Mouse (Mus musculus): ENCODE data around the gene Krt27.

Krt27 gene

GRCm38 (mm10) chr11:99351004-99351403, at the start of gene Krt27:
TSS of gene Krt27 (minus strand) at chr11:99351104.
- in situ Hi-C loops (cut with MboI; ENCODE audit: unreplicated experiment in 2 of 2), result no loop called here

- in situ Hi-C loops (cut with MboI; ENCODE audit: unreplicated experiment in 2 of 2), result loop anchor here in 1 of 2 experiments (25.0 kb wide), 1 partner anchor 612 kb away; the partner anchor contains the start of gene Krt33a
Observed at GRCm38 (mm10) chr11:99399956-99400549, 49.1 kb upstream of the Krt27 start.

- in situ Hi-C loops (cut with MboI; ENCODE audit: unreplicated experiment in 2 of 2), result loop anchor here in 1 of 2 experiments (25.0 kb wide), 1 partner anchor 613 kb away; the partner anchor contains the start of gene Krt33a
Observed at GRCm38 (mm10) chr11:99398832-99399231, 47.9 kb upstream of the Krt27 start.

- in situ Hi-C loops (cut with MboI; ENCODE audit: unreplicated experiment in 2 of 2), result loop anchor here in 1 of 2 experiments (25.0 kb wide), 1 partner anchor 614 kb away; the partner anchor contains the start of gene Krt33a
Observed at GRCm38 (mm10) chr11:99398084-99398483, 47.2 kb upstream of the Krt27 start.

GRCm38 (mm10) chr11:99396661-99397060, 45.8 kb upstream of the Krt27 start:
- in situ Hi-C loops (cut with MboI; ENCODE audit: unreplicated experiment in 2 of 2), result loop anchor here in 1 of 2 experiments (25.0 kb wide), 1 partner anchor 616 kb away; the partner anchor contains the start of gene Krt33a

- in situ Hi-C loops (cut with MboI; ENCODE audit: unreplicated experiment in 2 of 2), result loop anchor here in 1 of 2 experiments (25.0 kb wide), 1 partner anchor 616 kb away; the partner anchor contains the start of gene Krt33a
Observed at GRCm38 (mm10) chr11:99396034-99396433, 45.1 kb upstream of the Krt27 start.

- in situ Hi-C loops (cut with MboI; ENCODE audit: unreplicated experiment in 2 of 2), result loop anchor here in 1 of 2 experiments (25.0 kb wide), 1 partner anchor 620 kb away; the partner anchor contains the start of gene Krt33a
Observed at GRCm38 (mm10) chr11:99392492-99392891, 41.6 kb upstream of the Krt27 start.

GRCm38 (mm10) chr11:99391375-99391774, 40.5 kb upstream of the Krt27 start:
- in situ Hi-C loops (cut with MboI; ENCODE audit: unreplicated experiment in 2 of 2), result loop anchor here in 1 of 2 experiments (25.0 kb wide), 1 partner anchor 621 kb away; the partner anchor contains the start of gene Krt33a

- in situ Hi-C loops (cut with MboI; ENCODE audit: unreplicated experiment in 2 of 2), result loop anchor here in 1 of 2 experiments (25.0 kb wide), 1 partner anchor 621 kb away; the partner anchor contains the start of gene Krt33a
Observed at GRCm38 (mm10) chr11:99390866-99391265, 40.0 kb upstream of the Krt27 start.

GRCm38 (mm10) chr11:99389264-99389663, 38.4 kb upstream of the Krt27 start, which contains the start of gene Krt10:
TSS of gene Krt10 (minus strand) at chr11:99389364.
- in situ Hi-C loops (cut with MboI; ENCODE audit: unreplicated experiment in 2 of 2), result loop anchor here in 1 of 2 experiments (25.0 kb wide), 1 partner anchor 623 kb away; the partner anchor contains the start of gene Krt33a

GRCm38 (mm10) chr11:99388661-99389060, 37.8 kb upstream of the Krt27 start:
- in situ Hi-C loops (cut with MboI; ENCODE audit: unreplicated experiment in 2 of 2), result loop anchor here in 1 of 2 experiments (25.0 kb wide), 1 partner anchor 624 kb away; the partner anchor contains the start of gene Krt33a

- in situ Hi-C loops (cut with MboI; ENCODE audit: unreplicated experiment in 2 of 2), result loop anchor here in 1 of 2 experiments (25.0 kb wide), 1 partner anchor 626 kb away; the partner anchor contains the start of gene Krt33a
Observed at GRCm38 (mm10) chr11:99385813-99386721, 35.2 kb upstream of the Krt27 start.

- in situ Hi-C loops (cut with MboI; ENCODE audit: unreplicated experiment in 2 of 2), result loop anchor here in 1 of 2 experiments (25.0 kb wide), 1 partner anchor 633 kb away; the partner anchor contains the start of gene Krt33a
Observed at GRCm38 (mm10) chr11:99379568-99379967, 28.7 kb upstream of the Krt27 start.

GRCm38 (mm10) chr11:99374803-99375202, 23.9 kb upstream of the Krt27 start, which contains the start of gene Krt28:
TSS of gene Krt28 (minus strand) at chr11:99374903.
- in situ Hi-C loops (cut with MboI; ENCODE audit: unreplicated experiment in 2 of 2), result loop anchor here in 1 of 2 experiments (25.0 kb wide), 1 partner anchor 637 kb away; the partner anchor contains the start of gene Krt33a

GRCm38 (mm10) chr11:99369853-99370451, 19.0 kb upstream of the Krt27 start:
- in situ Hi-C loops (cut with MboI; ENCODE audit: unreplicated experiment in 2 of 2), result no loop called here

GRCm38 (mm10) chr11:99369229-99369628, 18.3 kb upstream of the Krt27 start:
- in situ Hi-C loops (cut with MboI; ENCODE audit: unreplicated experiment in 2 of 2), result no loop called here

- in situ Hi-C loops (cut with MboI; ENCODE audit: unreplicated experiment in 2 of 2), result no loop called here
Observed at GRCm38 (mm10) chr11:99366791-99367190, 15.9 kb upstream of the Krt27 start.

- in situ Hi-C loops (cut with MboI; ENCODE audit: unreplicated experiment in 2 of 2), result no loop called here
Observed at GRCm38 (mm10) chr11:99364412-99364811, 13.5 kb upstream of the Krt27 start.

- in situ Hi-C loops (cut with MboI; ENCODE audit: unreplicated experiment in 2 of 2), result no loop called here
Observed at GRCm38 (mm10) chr11:99361423-99361822, 10.5 kb upstream of the Krt27 start.
